Mouse (Mus musculus) layer of hippocampus, adult 9-10 months (tissue): ENCODE data around the gene Il25.

Source experiments
- DNase-seq: peaks from one replicate; pipeline ENCODE4 v3.0.0; 2022; ENCODE audit warnings: low spot score

The Il25 gene

GRCm38 (mm10) chr14:54932645-54933150 lies at the start of gene Il25:
Gene Il25 (plus strand): TSS chr14:54932695.
- no peak for DNase-seq

GRCm38 (mm10) chr14:54883154-54884021 lies 49.1 kb upstream of the Il25 start, which contains the start of the genes Bcl2l2 and Gm20521:
Gene Bcl2l2 (plus strand): TSS chr14:54883377.
Gene Gm20521 (plus strand): TSS chr14:54883441.
- no peak for DNase-seq

- no peak for DNase-seq
Measured at GRCm38 (mm10) chr14:54884022-54884712, 48.3 kb upstream of the Il25 start.

GRCm38 (mm10) chr14:54885309-54885708 lies 47.2 kb upstream of the Il25 start:
- no peak for DNase-seq

- no peak for DNase-seq
Measured at GRCm38 (mm10) chr14:54892200-54892599, 40.3 kb upstream of the Il25 start, which contains the start of gene Pabpn1. Gene Pabpn1 (plus strand): TSS chr14:54892500.

- DNase-seq = peak; percentile 99
Measured at GRCm38 (mm10) chr14:54893651-54894181, 38.8 kb upstream of the Il25 start.

- no peak for DNase-seq
Measured at GRCm38 (mm10) chr14:54894296-54895151, 38.0 kb upstream of the Il25 start.

- no peak for DNase-seq
Measured at GRCm38 (mm10) chr14:54897445-54897844, 35.0 kb upstream of the Il25 start.

- peak; percentile 92 for DNase-seq
Measured at GRCm38 (mm10) chr14:54900383-54900782, 32.1 kb upstream of the Il25 start.

GRCm38 (mm10) chr14:54903641-54904040 lies 28.9 kb upstream of the Il25 start:
- no peak for DNase-seq

- no peak for DNase-seq
Measured at GRCm38 (mm10) chr14:54908682-54909081, 23.8 kb upstream of the Il25 start.

GRCm38 (mm10) chr14:54912109-54912850 lies 20.2 kb upstream of the Il25 start:
- no peak for DNase-seq

- peak; percentile 54 for DNase-seq
Measured at GRCm38 (mm10) chr14:54912886-54913285, 19.6 kb upstream of the Il25 start, which contains the start of gene Slc22a17. Gene Slc22a17 (minus strand): TSS chr14:54913132.

GRCm38 (mm10) chr14:54913343-54913742 lies 19.2 kb upstream of the Il25 start:
- no peak for DNase-seq

GRCm38 (mm10) chr14:54920076-54920685 lies 12.3 kb upstream of the Il25 start:
- DNase-seq = no peak

GRCm38 (mm10) chr14:54924641-54925348 lies 7.7 kb upstream of the Il25 start:
- DNase-seq = no peak

GRCm38 (mm10) chr14:54925349-54926342 lies 6.8 kb upstream of the Il25 start, which contains the start of gene Efs:
Gene Efs (minus strand): TSS chr14:54926126.
- DNase-seq = no peak
